Mouse (Mus musculus): ENCODE measurements around the gene Mapkap1.
A peak's percentile ranks its signal among the peaks of the same experiment; 100 is the strongest.

Gene Mapkap1

GRCm38 (mm10) chr2:34530042-34530441, 123.5 kb downstream of the Mapkap1 start:
- peak; percentile 10 for DNase-seq (ENCODE audit: low read depth, low spot score)

- DNase-seq (ENCODE audit: low read depth, low spot score), result no peak
Observed at GRCm38 (mm10) chr2:34531801-34532298, 125.3 kb downstream of the Mapkap1 start.

- DNase-seq (ENCODE audit: low read depth, low spot score), result no peak
Observed at GRCm38 (mm10) chr2:34532394-34532793, 125.8 kb downstream of the Mapkap1 start.

- no peak for DNase-seq (ENCODE audit: low read depth, low spot score)
Observed at GRCm38 (mm10) chr2:34533281-34533680, 126.7 kb downstream of the Mapkap1 start.

- DNase-seq (ENCODE audit: low read depth, low spot score), result no peak
Observed at GRCm38 (mm10) chr2:34534996-34535395, 128.4 kb downstream of the Mapkap1 start.

- DNase-seq (ENCODE audit: low read depth, low spot score), result no peak
Observed at GRCm38 (mm10) chr2:34537356-34537755, 130.8 kb downstream of the Mapkap1 start.

GRCm38 (mm10) chr2:34543581-34543980, 137.0 kb downstream of the Mapkap1 start:
- no peak for DNase-seq (ENCODE audit: low read depth, low spot score)

GRCm38 (mm10) chr2:34544021-34544420, 137.4 kb downstream of the Mapkap1 start:
- DNase-seq (ENCODE audit: low read depth, low spot score), result no peak

- DNase-seq (ENCODE audit: low read depth, low spot score), result no peak
Observed at GRCm38 (mm10) chr2:34544646-34545395, 138.2 kb downstream of the Mapkap1 start.

- DNase-seq (ENCODE audit: low read depth, low spot score), result no peak
Observed at GRCm38 (mm10) chr2:34546176-34546677, 139.7 kb downstream of the Mapkap1 start.

GRCm38 (mm10) chr2:34547516-34547915, 140.9 kb downstream of the Mapkap1 start:
- DNase-seq (ENCODE audit: low read depth, low spot score), result no peak

GRCm38 (mm10) chr2:34548961-34549360, 142.4 kb downstream of the Mapkap1 start:
- no peak for DNase-seq (ENCODE audit: low read depth, low spot score)

GRCm38 (mm10) chr2:34549469-34549868, 142.9 kb downstream of the Mapkap1 start:
- no peak for DNase-seq (ENCODE audit: low read depth, low spot score)

GRCm38 (mm10) chr2:34552772-34553171, 146.2 kb downstream of the Mapkap1 start:
- DNase-seq (ENCODE audit: low read depth, low spot score), result no peak

GRCm38 (mm10) chr2:34553580-34554231, 147.1 kb downstream of the Mapkap1 start:
- DNase-seq (ENCODE audit: low read depth, low spot score), result no peak

- no peak for DNase-seq (ENCODE audit: low read depth, low spot score)
Observed at GRCm38 (mm10) chr2:34560146-34560545, 153.6 kb downstream of the Mapkap1 start.

GRCm38 (mm10) chr2:34563089-34563694, 156.6 kb downstream of the Mapkap1 start:
- no peak for DNase-seq (ENCODE audit: low read depth, low spot score)

GRCm38 (mm10) chr2:34563865-34564264, 157.3 kb downstream of the Mapkap1 start:
- no peak for DNase-seq (ENCODE audit: low read depth, low spot score)

- DNase-seq (ENCODE audit: low read depth, low spot score), result no peak
Observed at GRCm38 (mm10) chr2:34566146-34566545, 159.6 kb downstream of the Mapkap1 start.

GRCm38 (mm10) chr2:34566601-34567000, 160.0 kb downstream of the Mapkap1 start:
- DNase-seq (ENCODE audit: low read depth, low spot score), result no peak

- DNase-seq (ENCODE audit: low read depth, low spot score), result no peak
Observed at GRCm38 (mm10) chr2:34569131-34569530, 162.6 kb downstream of the Mapkap1 start.

- DNase-seq (ENCODE audit: low read depth, low spot score), result peak; percentile 76
Observed at GRCm38 (mm10) chr2:34570378-34570777, 163.8 kb downstream of the Mapkap1 start.

Measured in R1 (cell line).